Mouse (Mus musculus) R1 (cell line): ENCODE measurements around the gene Mast1.
A peak's percentile ranks its signal among the peaks of the same experiment; 100 is the strongest.

ENCODE experiments used
- DNase-seq: peaks from one replicate; pipeline ENCODE4 v3.0.0-alpha.2; 2018; ENCODE audit warnings: low read depth, low spot score

The Mast1 gene

GRCm38 (mm10) chr8:84973803-84974542 lies 36.8 kb upstream of the Mast1 start:
- peak; percentile 83 for DNase-seq

- DNase-seq: no peak
Observed at GRCm38 (mm10) chr8:84973079-84973478, 35.9 kb upstream of the Mast1 start.

- DNase-seq: no peak
Observed at GRCm38 (mm10) chr8:84970913-84971312, 33.8 kb upstream of the Mast1 start.

GRCm38 (mm10) chr8:84970135-84970790 lies 33.1 kb upstream of the Mast1 start:
- peak; percentile 32 for DNase-seq

- DNase-seq: peak; percentile 83
Observed at GRCm38 (mm10) chr8:84969241-84970134, 32.3 kb upstream of the Mast1 start, which contains the start of the genes Gm49661, Prdx2 and Rnaseh2a. Gene Gm49661, minus strand, starts transcription at chr8:84969433. Gene Prdx2, plus strand, starts transcription at chr8:84969587. Gene Rnaseh2a, minus strand, starts transcription at chr8:84969767.

GRCm38 (mm10) chr8:84968650-84969049 lies 31.5 kb upstream of the Mast1 start:
- DNase-seq: no peak

- DNase-seq: no peak
Observed at GRCm38 (mm10) chr8:84967532-84968304, 30.6 kb upstream of the Mast1 start.

DNA sequence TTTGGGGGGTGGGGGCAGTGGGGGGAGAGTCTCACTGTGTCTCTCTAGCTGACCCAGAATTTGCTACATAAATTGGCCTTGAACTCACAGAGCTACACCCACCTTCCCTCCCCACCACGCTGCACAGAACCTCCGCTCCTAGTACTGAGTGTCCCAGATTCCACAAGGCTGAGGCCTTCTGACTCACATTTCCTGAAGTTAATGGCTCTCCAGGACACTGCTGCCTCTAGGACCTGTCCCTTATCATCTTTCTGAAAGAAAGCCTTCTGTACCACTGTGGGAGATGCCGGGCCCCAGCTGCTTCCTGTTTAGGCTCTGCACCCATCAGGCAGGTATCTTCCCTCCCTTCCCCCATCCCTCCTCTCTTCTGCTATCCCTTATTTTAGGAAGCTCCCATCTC lies 29.4 kb upstream of the Mast1 start:
- DNase-seq: peak; percentile 59

GRCm38 (mm10) chr8:84965731-84966291 lies 28.7 kb upstream of the Mast1 start:
- DNase-seq: peak; percentile 99

GRCm38 (mm10) chr8:84963952-84964351 lies 26.8 kb upstream of the Mast1 start:
- DNase-seq: peak; percentile 27

DNA sequence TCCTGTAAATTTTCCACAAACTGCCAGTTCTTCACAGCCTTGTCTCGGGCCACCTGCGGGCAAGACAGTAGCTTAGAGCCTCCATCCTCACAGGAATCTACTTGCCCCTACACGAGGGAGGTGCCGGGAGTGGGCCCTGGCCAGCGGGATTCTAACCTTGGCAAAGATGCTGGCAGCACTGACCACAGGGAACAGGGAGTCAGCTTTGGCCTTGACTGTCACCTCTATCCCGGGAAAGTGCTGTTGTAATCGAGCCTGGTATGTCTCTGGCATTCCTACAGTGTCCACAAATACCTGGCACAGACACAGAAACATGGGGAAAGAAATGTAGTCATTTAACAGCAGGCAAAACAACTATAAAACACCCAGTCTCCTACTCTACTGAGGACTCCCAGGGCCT lies 22.7 kb upstream of the Mast1 start:
- DNase-seq: no peak

DNA sequence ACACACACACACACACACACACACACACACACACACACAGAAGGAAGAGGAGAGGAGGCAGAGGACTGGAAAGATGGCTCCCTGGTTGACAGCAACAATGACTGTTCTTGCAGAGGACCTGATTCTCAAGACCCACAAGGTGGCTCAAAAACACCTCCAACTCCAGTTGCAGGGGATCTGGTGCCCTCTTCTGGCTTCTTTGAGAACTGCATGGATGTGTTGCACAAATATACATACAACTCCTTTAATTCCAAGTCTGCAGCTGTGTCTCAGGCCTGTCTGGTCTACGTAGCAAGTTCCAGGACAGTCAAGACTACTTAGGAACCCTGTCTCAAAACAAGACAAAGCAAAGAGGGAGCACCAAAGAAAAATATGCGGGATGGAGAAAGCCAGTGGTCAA lies 19.6 kb upstream of the Mast1 start:
- peak; percentile 94 for DNase-seq

- peak; percentile 90 for DNase-seq
Observed at GRCm38 (mm10) chr8:84952612-84953255, 15.6 kb upstream of the Mast1 start.

GRCm38 (mm10) chr8:84949753-84950152 lies 12.6 kb upstream of the Mast1 start:
- DNase-seq: peak; percentile 64

GRCm38 (mm10) chr8:84947241-84947545 lies 10.0 kb upstream of the Mast1 start:
- no peak for DNase-seq

DNA sequence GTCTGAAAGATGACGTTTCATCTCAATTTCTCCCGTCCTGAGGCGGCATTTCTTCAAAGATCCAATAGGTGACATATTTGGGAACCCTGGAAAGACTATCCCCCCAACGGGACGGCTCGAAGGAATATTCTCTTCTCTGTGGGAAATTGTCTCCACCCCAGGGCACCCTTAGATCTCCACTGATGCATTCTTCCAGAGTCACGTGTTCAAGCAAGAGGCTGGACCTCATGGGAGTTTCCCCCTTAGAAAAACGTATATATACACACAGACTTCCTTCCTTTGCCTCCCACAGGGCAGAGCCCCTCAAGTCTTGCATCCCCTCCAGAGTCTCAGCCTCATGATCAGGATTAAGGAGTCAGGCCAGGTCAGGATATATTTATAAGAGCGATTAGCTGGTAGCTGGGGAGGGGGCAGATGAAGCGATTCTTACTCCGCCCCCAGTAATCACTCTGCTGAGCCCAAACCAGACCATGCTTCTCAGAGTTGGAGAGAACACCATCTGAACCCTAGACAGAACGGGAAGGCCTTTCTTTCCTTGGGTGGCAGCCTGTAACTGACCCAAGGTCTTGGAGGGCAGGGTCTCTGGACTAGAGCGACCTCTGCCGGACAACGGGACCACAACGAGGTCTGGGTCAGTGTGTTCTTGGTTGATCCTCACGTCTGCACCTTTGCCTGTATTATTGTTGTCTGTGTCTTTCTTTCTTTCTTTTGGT lies 9.5 kb upstream of the Mast1 start, which contains the start of gene Rtbdn:
Gene Rtbdn, plus strand, starts transcription at position 464 of the 713 bp plus-strand sequence.
- DNase-seq: no peak

- peak; percentile 73 for DNase-seq
Observed at GRCm38 (mm10) chr8:84945633-84946527, 8.7 kb upstream of the Mast1 start.

- DNase-seq: no peak
Observed at GRCm38 (mm10) chr8:84945235-84945632, 8.1 kb upstream of the Mast1 start.
